Mouse (Mus musculus) CH12.LX (cell line): Measurements from ENCODE around the gene Ptpn21. TPM values are rescaled to one million over a fixed set of nuclear protein-coding genes. Genes with fewer than 3 reads are reported as not detected.

Source experiments
- DNase-seq: peaks from one replicate; pipeline ENCODE4 v3.0.0-alpha.2; 2013; ENCODE audit errors: extremely low read depth
- H3K27ac ChIP-seq: 2 replicates; pipeline ENCODE4 v1.5.1; 2012; ENCODE audit warnings: low read depth, mild to moderate bottlenecking, control low read depth, moderate library complexity; ENCODE audit not compliant: insufficient read depth
- H3K27me3 ChIP-seq: replicated peaks from 2 replicates; pipeline ENCODE3; 2012; ENCODE audit warnings: inconsistent platforms
- H3K36me3 ChIP-seq, 2 experiments: replicated peaks in 1 of 2; 2 replicates each; pipeline versions ENCODE3 to v1.6.1; 2012; ENCODE audit warnings: inconsistent platforms in 1 of 2, low read length in 1 of 2, mild to moderate bottlenecking in 1 of 2, mixed read lengths in 1 of 2, moderate library complexity in 1 of 2; ENCODE audit not compliant: control insufficient read depth in 1 of 2, insufficient read depth in 1 of 2
- H3K4me1 ChIP-seq, 2 experiments: 2 replicates each; pipeline ENCODE4 v1.6.1; 2012; ENCODE audit warnings: inconsistent platforms in 1 of 2, moderate library complexity in 1 of 2; ENCODE audit not compliant: insufficient read depth in 2 of 2, control insufficient read depth in 1 of 2
- H3K4me2 ChIP-seq: 2 replicates; pipeline ENCODE4 v1.6.1; 2012; ENCODE audit warnings: low read depth, mild to moderate bottlenecking, control low read depth; ENCODE audit not compliant: poor library complexity, insufficient read depth, severe bottlenecking
- H3K4me3 ChIP-seq, 3 experiments: fragments of 150-350 bp in 1 of 3; sonication (generic) in 1 of 3; replicated peaks in 1 of 3; 2 replicates each; pipeline versions ENCODE3 to v1.5.1; 2011 to 2012; ENCODE audit warnings: low read depth in 2 of 3, low read length in 2 of 3, mild to moderate bottlenecking in 2 of 3, moderate library complexity in 2 of 3, control low read depth in 1 of 3, improper control_type of control experiment in 1 of 3, inconsistent platforms in 1 of 3, mixed read lengths in 1 of 3; ENCODE audit not compliant: poor library complexity in 1 of 3
- H3K79me2 ChIP-seq: replicated peaks from 2 replicates; pipeline ENCODE4 v1.6.1; 2012; ENCODE audit warnings: mild to moderate bottlenecking, moderate library complexity; ENCODE audit not compliant: control insufficient read depth, poor library complexity, insufficient read depth, severe bottlenecking; ENCODE audit errors: extremely low read depth
- H3K9ac ChIP-seq: 2 replicates; pipeline ENCODE4 v1.6.1; 2012; ENCODE audit warnings: low read depth, mild to moderate bottlenecking, control low read depth, moderate library complexity; ENCODE audit not compliant: insufficient read depth
- H3K9me3 ChIP-seq: replicated peaks from 2 replicates; pipeline ENCODE3; 2012; ENCODE audit warnings: low read length, inconsistent platforms, mixed read lengths
- BHLHE40 ChIP-seq: IDR thresholded peaks from 2 replicates; pipeline ENCODE4 v1.6.1; 2011; ENCODE audit warnings: mild to moderate bottlenecking, low read depth, low read length, improper control_type of control experiment
- CHD1 ChIP-seq: IDR thresholded peaks from 2 replicates; pipeline ENCODE4 v1.6.1; 2012; ENCODE audit warnings: low read depth, low read length, improper control_type of control experiment, inconsistent platforms
- CHD2 ChIP-seq: IDR thresholded peaks from 2 replicates; pipeline ENCODE4 v1.6.1; 2011; ENCODE audit warnings: low read length, improper control_type of control experiment
- E2F4 ChIP-seq: IDR thresholded peaks from 2 replicates; pipeline ENCODE4 v1.6.1; 2011; ENCODE audit warnings: low read depth, low read length, improper control_type of control experiment; ENCODE audit not compliant: insufficient replicate concordance
- ELF1 ChIP-seq: IDR thresholded peaks from 2 replicates; pipeline ENCODE4 v1.6.1; 2014; ENCODE audit warnings: low read depth, mild to moderate bottlenecking, inconsistent platforms, low read length, improper control_type of control experiment
- EP300 ChIP-seq: IDR thresholded peaks from 2 replicates; pipeline ENCODE4 v1.6.1; 2011; ENCODE audit warnings: low read length, improper control_type of control experiment
- GABPA ChIP-seq: IDR thresholded peaks from 2 replicates; pipeline ENCODE4 v1.6.1; 2012; ENCODE audit warnings: low read depth, low read length, improper control_type of control experiment, inconsistent platforms; ENCODE audit not compliant: insufficient replicate concordance
- HCFC1 ChIP-seq: IDR thresholded peaks from 2 replicates; pipeline ENCODE4 v1.6.1; 2012; ENCODE audit warnings: low read depth, mild to moderate bottlenecking, inconsistent platforms, low read length, improper control_type of control experiment
- IRF4 ChIP-seq: IDR thresholded peaks from 2 replicates; pipeline ENCODE4 v1.6.1; 2014; ENCODE audit warnings: low read depth, mild to moderate bottlenecking, inconsistent platforms, low read length, improper control_type of control experiment
- JUN ChIP-seq: IDR thresholded peaks from 2 replicates; pipeline ENCODE4 v1.6.1; 2011; ENCODE audit warnings: low read depth, mild to moderate bottlenecking, low read length, improper control_type of control experiment, moderate library complexity; ENCODE audit not compliant: insufficient read depth
- JUND ChIP-seq: conservative IDR thresholded peaks from 2 replicates; pipeline ENCODE4 v1.6.1; 2011; ENCODE audit warnings: low read depth, low read length, improper control_type of control experiment
- MAX ChIP-seq: IDR thresholded peaks from 2 replicates; pipeline ENCODE4 v1.6.1; 2011; ENCODE audit warnings: low read length, improper control_type of control experiment
- MAZ ChIP-seq: IDR thresholded peaks from 2 replicates; pipeline ENCODE4 v1.6.1; 2012; ENCODE audit warnings: low read depth, mild to moderate bottlenecking, inconsistent platforms, low read length, improper control_type of control experiment, moderate library complexity
- MXI1 ChIP-seq: IDR thresholded peaks from 2 replicates; pipeline ENCODE4 v1.6.1; 2011; ENCODE audit warnings: mild to moderate bottlenecking, low read depth, low read length, improper control_type of control experiment
- MYC ChIP-seq: IDR thresholded peaks from 2 replicates; pipeline ENCODE4 v1.6.1; 2011; ENCODE audit warnings: low read depth, mild to moderate bottlenecking, improper control_type of control experiment, low read length
- NELFE ChIP-seq: IDR thresholded peaks from 2 replicates; pipeline ENCODE4 v1.6.1; 2011; ENCODE audit warnings: low read depth, low read length, improper control_type of control experiment
- NRF1 ChIP-seq: IDR thresholded peaks from 2 replicates; pipeline ENCODE4 v1.6.1; 2014; ENCODE audit warnings: low read depth, mild to moderate bottlenecking, inconsistent platforms, low read length, improper control_type of control experiment, moderate library complexity
- PAX5 ChIP-seq: IDR thresholded peaks from 2 replicates; pipeline ENCODE4 v1.6.1; 2012; ENCODE audit warnings: low read length, inconsistent platforms, mixed read lengths
- POLR2A ChIP-seq: IDR thresholded peaks from 2 replicates; pipeline ENCODE4 v1.6.1; 2011; ENCODE audit warnings: low read depth, mild to moderate bottlenecking, improper control_type of control experiment, low read length
- POLR2AphosphoS2 ChIP-seq: IDR thresholded peaks from 2 replicates; pipeline ENCODE4 v1.6.1; 2011; ENCODE audit warnings: low read depth, low read length, improper control_type of control experiment
- RCOR1 ChIP-seq: conservative IDR thresholded peaks from 2 replicates; pipeline ENCODE4 v1.6.1; 2012; ENCODE audit warnings: low read depth, mild to moderate bottlenecking, inconsistent platforms, low read length, improper control_type of control experiment
- SIN3A ChIP-seq: IDR thresholded peaks from 2 replicates; pipeline ENCODE4 v1.6.1; 2012; ENCODE audit warnings: low read length, improper control_type of control experiment, inconsistent platforms
- SMC3 ChIP-seq: IDR thresholded peaks from 2 replicates; pipeline ENCODE4 v1.6.1; 2011; ENCODE audit warnings: low read depth, low read length, improper control_type of control experiment
- UBTF ChIP-seq: IDR thresholded peaks from 2 replicates; pipeline ENCODE4 v1.6.1; 2012; ENCODE audit warnings: low read depth, mild to moderate bottlenecking, inconsistent platforms, low read length, improper control_type of control experiment, moderate library complexity
- USF1 ChIP-seq: IDR thresholded peaks from 2 replicates; pipeline ENCODE4 v1.6.1; 2014; ENCODE audit warnings: low read depth, mild to moderate bottlenecking, inconsistent platforms, low read length, improper control_type of control experiment
- USF2 ChIP-seq: conservative IDR thresholded peaks from 2 replicates; pipeline ENCODE4 v1.6.1; 2011; ENCODE audit warnings: low read depth, low read length, improper control_type of control experiment
- ZC3H11A ChIP-seq: IDR thresholded peaks from 2 replicates; pipeline ENCODE4 v1.6.1; 2012; ENCODE audit warnings: low read depth, mild to moderate bottlenecking, inconsistent platforms, low read length, improper control_type of control experiment
- ZKSCAN1 ChIP-seq: IDR thresholded peaks from 2 replicates; pipeline ENCODE4 v1.6.1; 2012; ENCODE audit warnings: low read depth, inconsistent platforms, low read length, improper control_type of control experiment, borderline replicate concordance
- ZMIZ1 ChIP-seq: IDR thresholded peaks from 2 replicates; pipeline ENCODE4 v1.6.1; 2012; ENCODE audit warnings: low read depth, mild to moderate bottlenecking, inconsistent platforms, low read length, improper control_type of control experiment
- ZNF384 ChIP-seq: IDR thresholded peaks from 2 replicates; pipeline ENCODE4 v1.6.1; 2012; ENCODE audit warnings: low read depth, low read length, improper control_type of control experiment, inconsistent platforms
- dilution Hi-C: fragments of 300-500 bp; cut with MboI; formaldehyde crosslinking; loops from 2 replicates; pipeline ENCODE4 v1.14.3; 2020; ENCODE audit warnings: low sequenced_read_pairs; ENCODE audit not compliant: extremely low pct_unique_long_range_greater_than_20kb, extremely low pct_ligation_motif_present
- in situ Hi-C: fragments of 300-500 bp; cut with MboI; formaldehyde crosslinking; loops from 3 replicates; pipeline ENCODE4 v1.14.3; 2019; ENCODE audit warnings: low sequenced_read_pairs, low pct_ligation_motif_present, low pct_unique_long_range_greater_than_20kb, mixed read lengths
- polyA plus RNA-seq: library from polyadenylated mRNA; unstranded; fragments of >175 nt; gene quantifications from 2 replicates; pipeline ENCODE4 v1.2.1, GENCODE M21; 2012; ENCODE audit warnings: low read depth; ENCODE audit not compliant: insufficient read length
- total RNA-seq, 2 experiments: library from RNA; depleted of rRNA; stranded (reverse); fragments of 300-350 nt in 1 of 2; fragments of >200 nt in 1 of 2; gene quantifications; 2 replicates each; pipeline ENCODE4 v1.2.3; 2012 to 2014

The Ptpn21 gene
- total and polyA plus RNA-seq, 3 experiments, result 2.2 to 5.8 (median 3.5) TPM

- peaks cover 17 to 48% of the 10 kb centered on the region in 2 experiments for H3K36me3 ChIP-seq
- no peak overlapping the region for H3K9ac ChIP-seq
- peaks cover 0 to 11% of the 10 kb centered on the region in 2 experiments; a peak in 2 of 4 replicates for H3K4me1 ChIP-seq
- in situ Hi-C loops (loop anchor here (10.0 kb wide), 1 partner anchor 58 kb away; the partner anchor contains the start of gene Ptpn21), dilution Hi-C loops (no loop called here)
- DNase-seq, result no peak
- no peak overlapping the region for H3K27ac ChIP-seq
- peak overlapping the region; percentile 40; the same call in 1 of the 2 replicates for H3K4me2 ChIP-seq
- TF ChIP-seq EP300, result no peak
- no peak for TF ChIP-seq RCOR1
- no peak for TF ChIP-seq IRF4
- TF ChIP-seq MAZ, result no peak
- TF ChIP-seq SIN3A, result no peak
- TF ChIP-seq JUN, result no peak
- no peak for TF ChIP-seq ZC3H11A
- no peak for TF ChIP-seq SMC3
- TF ChIP-seq HCFC1, result no peak
- TF ChIP-seq CHD1, result no peak
- no peak for TF ChIP-seq MAX
- TF ChIP-seq PAX5, result no peak
- TF ChIP-seq CHD2, result no peak
- TF ChIP-seq USF1, result no peak
- TF ChIP-seq UBTF, result no peak
- TF ChIP-seq E2F4, result no peak
- no peak for TF ChIP-seq GABPA
- no peak for TF ChIP-seq MYC
- TF ChIP-seq USF2, result no peak
- no peak for TF ChIP-seq NELFE
- TF ChIP-seq, all 38 proteins: peak for 0
- no peaks in the 10 kb centered on the region for H3K27me3 ChIP-seq
- H3K4me3 ChIP-seq, result no peak overlapping the region
- H3K79me2 ChIP-seq, result no peaks in the 10 kb centered on the region
- H3K9me3 ChIP-seq, result peaks cover 4% of the 10 kb centered on the region
Observed at GRCm38 (mm10) chr12:98676861-98677260, 60.3 kb downstream of the Ptpn21 start.

GRCm38 (mm10) chr12:98674627-98675143 lies 62.5 kb downstream of the Ptpn21 start:
- no peaks in the 10 kb centered on the region for H3K27me3 ChIP-seq
- peaks cover 4% of the 10 kb centered on the region for H3K9me3 ChIP-seq
- peak; percentile 79 for DNase-seq
- H3K27ac ChIP-seq, result no peak overlapping the region
- dilution Hi-C loops, result no loop called here
- H3K4me1 ChIP-seq, result peaks cover 0 to 11% of the 10 kb centered on the region in 2 experiments; a peak in 2 of 4 replicates
- H3K9ac ChIP-seq, result no peak overlapping the region
- H3K79me2 ChIP-seq, result no peaks in the 10 kb centered on the region
- H3K36me3 ChIP-seq, result peaks cover 17 to 38% of the 10 kb centered on the region in 2 experiments
- in situ Hi-C loops, result loop anchor here (10.0 kb wide), 1 partner anchor 60 kb away; the partner anchor contains the start of gene Ptpn21
- H3K4me2 ChIP-seq, result peak overlapping the region; percentile 8; the same call in 1 of the 2 replicates
- H3K4me3 ChIP-seq, result peak overlapping the region in 2 of 3 experiments; percentile 1 to 20
- TF ChIP-seq ZMIZ1, result no peak
- TF ChIP-seq USF2, result no peak
- no peak for TF ChIP-seq BHLHE40
- TF ChIP-seq EP300, result no peak
- TF ChIP-seq USF1, result no peak
- TF ChIP-seq JUN, result no peak
- peak; percentile 55 for TF ChIP-seq JUND
- peak; percentile 58 for TF ChIP-seq SIN3A
- no peak for TF ChIP-seq E2F4
- no peak for TF ChIP-seq MAZ
- TF ChIP-seq ZC3H11A, result no peak
- TF ChIP-seq NRF1, result no peak
- no peak for TF ChIP-seq UBTF
- no peak for TF ChIP-seq MXI1
- peak; percentile 50; the same call in 1 of the 2 replicates for TF ChIP-seq ELF1
- TF ChIP-seq SMC3, result peak; percentile 61
- no peak for TF ChIP-seq ZKSCAN1
- TF ChIP-seq CHD1, result no peak
- no peak for TF ChIP-seq NELFE
- TF ChIP-seq MYC, result 0 out of 2 replicates have a peak, but pooled peaks have one; percentile 34
- TF ChIP-seq ZNF384, result no peak
- no peak for TF ChIP-seq POLR2A
- TF ChIP-seq POLR2AphosphoS2, result peak; percentile 32; the same call in 1 of the 2 replicates
- TF ChIP-seq PAX5, result no peak
- no peak for TF ChIP-seq GABPA
